Mouse (Mus musculus) WW6 (cell line): Measurements from ENCODE around the gene Gm48552.

Experiments
- DNase-seq: peaks from one replicate; pipeline ENCODE4 v3.0.0-alpha.2; 2013; ENCODE audit warnings: low read depth, low spot score

Gm48552 gene

GRCm38 (mm10) chr10:81385603-81386306 is 3.0 kb upstream of the Gm48552 start:
- DNase-seq: no peak

GRCm38 (mm10) chr10:81387716-81388115 is 1.1 kb upstream of the Gm48552 start:
- DNase-seq: no peak

- no peak for DNase-seq
These were observed 568 bp downstream of the Gm48552 start for GRCm38 (mm10) chr10:81389373-81389772.

GRCm38 (mm10) chr10:81389801-81390677 is 1.2 kb downstream of the Gm48552 start:
- DNase-seq: no peak

- no peak for DNase-seq
These were observed 1.8 kb downstream of the Gm48552 start for GRCm38 (mm10) chr10:81390678-81390965.

- no peak for DNase-seq
These were observed 3.5 kb downstream of the Gm48552 start for GRCm38 (mm10) chr10:81392270-81392669.

GRCm38 (mm10) chr10:81392781-81393185 is 4.0 kb downstream of the Gm48552 start, which contains the start of gene Smim24:
Gene Smim24 (plus strand): TSS chr10:81393051.
- no peak for DNase-seq

- DNase-seq: no peak
These were observed 4.8 kb downstream of the Gm48552 start for GRCm38 (mm10) chr10:81393456-81394063.

GRCm38 (mm10) chr10:81395127-81395526 is 6.3 kb downstream of the Gm48552 start:
- DNase-seq: no peak

GRCm38 (mm10) chr10:81395865-81396264 is 7.1 kb downstream of the Gm48552 start:
- no peak for DNase-seq

GRCm38 (mm10) chr10:81396749-81397148 is 7.9 kb downstream of the Gm48552 start:
- no peak for DNase-seq

GRCm38 (mm10) chr10:81399296-81399695 is 10.5 kb downstream of the Gm48552 start:
- no peak for DNase-seq

GRCm38 (mm10) chr10:81399798-81400308 is 11.0 kb downstream of the Gm48552 start:
- DNase-seq: no peak

GRCm38 (mm10) chr10:81400371-81401204 is 11.8 kb downstream of the Gm48552 start:
- DNase-seq: no peak

GRCm38 (mm10) chr10:81401205-81401520 is 12.4 kb downstream of the Gm48552 start:
- DNase-seq: no peak

GRCm38 (mm10) chr10:81401521-81402226 is 12.9 kb downstream of the Gm48552 start:
- DNase-seq: peak; percentile 72

- no peak for DNase-seq
These were observed 13.5 kb downstream of the Gm48552 start for GRCm38 (mm10) chr10:81402227-81402765.

GRCm38 (mm10) chr10:81403511-81403910 is 14.7 kb downstream of the Gm48552 start:
- no peak for DNase-seq

- no peak for DNase-seq
These were observed 15.3 kb downstream of the Gm48552 start for GRCm38 (mm10) chr10:81404082-81404481.

- DNase-seq: no peak
These were observed 15.9 kb downstream of the Gm48552 start for GRCm38 (mm10) chr10:81404720-81405119.
